Mouse (Mus musculus) MEL (cell line): ENCODE results near the gene Eif4e1b.

Experiments
- CTCF ChIP-seq, 3 experiments: IDR thresholded peaks in 2 of 3; conservative IDR thresholded peaks in 1 of 3; 2 replicates each; pipeline ENCODE4 v1.5.1; 2011 to 2012; ENCODE audit warnings: low read length in 3 of 3, low read depth in 2 of 3, mild to moderate bottlenecking in 2 of 3, improper control_type of control experiment in 1 of 3, inconsistent platforms in 1 of 3, mixed read lengths in 1 of 3, moderate library complexity in 1 of 3; ENCODE audit not compliant: control insufficient read depth in 1 of 3, insufficient read depth in 1 of 3, poor library complexity in 1 of 3, severe bottlenecking in 1 of 3
- E2F4 ChIP-seq: IDR thresholded peaks from 2 replicates; pipeline ENCODE4 v1.6.1; 2011; ENCODE audit warnings: low read depth, low read length, improper control_type of control experiment, borderline replicate concordance
- EP300 ChIP-seq, 2 experiments: IDR thresholded peaks; 2 replicates each; pipeline ENCODE4 v1.6.1; 2011; ENCODE audit warnings: improper control_type of control experiment in 2 of 2, low read length in 2 of 2, low read depth in 1 of 2, mild to moderate bottlenecking in 1 of 2
- GABPA ChIP-seq: IDR thresholded peaks from 2 replicates; pipeline ENCODE4 v1.6.1; 2012; ENCODE audit warnings: low read depth, mild to moderate bottlenecking, inconsistent platforms, low read length, improper control_type of control experiment, moderate library complexity
- GATA1 ChIP-seq: IDR thresholded peaks from 2 replicates; pipeline ENCODE4 v1.6.1; 2011; ENCODE audit warnings: low read depth, low read length, improper control_type of control experiment
- KAT2A ChIP-seq: conservative IDR thresholded peaks from 2 replicates; pipeline ENCODE4 v1.6.1; 2012; ENCODE audit warnings: low read depth, low read length, improper control_type of control experiment, inconsistent platforms
- MEF2A ChIP-seq: IDR thresholded peaks from 2 replicates; pipeline ENCODE4 v1.6.1; 2014; ENCODE audit warnings: low read depth, mild to moderate bottlenecking, inconsistent platforms, low read length, improper control_type of control experiment; ENCODE audit not compliant: poor library complexity, insufficient replicate concordance, severe bottlenecking; ENCODE audit errors: extremely low read depth
- POLR2A ChIP-seq, 2 experiments: IDR thresholded peaks; 2 replicates each; pipeline ENCODE4 v1.6.1; 2011 to 2012; ENCODE audit warnings: low read length in 2 of 2, mild to moderate bottlenecking in 2 of 2, control low read depth in 1 of 2, improper control_type of control experiment in 1 of 2, low read depth in 1 of 2, moderate library complexity in 1 of 2; ENCODE audit not compliant: control insufficient read depth in 1 of 2, insufficient read depth in 1 of 2, poor library complexity in 1 of 2
- TCF12 ChIP-seq: IDR thresholded peaks from 2 replicates; pipeline ENCODE4 v1.6.1; 2014; ENCODE audit warnings: low read depth, mild to moderate bottlenecking, inconsistent platforms, low read length, improper control_type of control experiment, moderate library complexity

GRCm38 (mm10) chr13:54736931-54737330, 46.9 kb upstream of the Eif4e1b start:
- TF ChIP-seq KAT2A (no peak), EP300 (IDR thresholded peaks at IDR 0.05; ENCODE audit: low read depth in 1 of 2, low read length in 2 of 2) (no peak), POLR2A (IDR thresholded peaks at IDR 0.05; ENCODE audit: control insufficient read depth in 1 of 2, insufficient read depth in 1 of 2, low read depth in 1 of 2, low read length in 2 of 2, poor library complexity in 1 of 2) (no peak), CTCF (IDR thresholded peaks at IDR 0.05 in 2 of 3, conservative IDR thresholded peaks at IDR 0.05 in 1 of 3; ENCODE audit: control insufficient read depth in 1 of 3, insufficient read depth in 1 of 3, low read depth in 2 of 3, low read length in 3 of 3, poor library complexity in 1 of 3, severe bottlenecking in 1 of 3) (no peak), GATA1 (no peak), MEF2A (no peak), E2F4 (no peak), GABPA (no peak), TCF12 (no peak)
